Mouse (Mus musculus) ES-E14 (cell line): Measurements from ENCODE around the gene Dnaja1. TPM values are rescaled to one million over a fixed set of nuclear protein-coding genes. Genes with fewer than 3 reads are reported as not detected.

Source experiments
- DNase-seq: peaks from one replicate; pipeline ENCODE4 v3.0.0-alpha.2; 2013; ENCODE audit warnings: low read depth, low spot score
- H3K27ac ChIP-seq: 2 replicates; pipeline ENCODE4 v1.5.1; 2012; ENCODE audit warnings: low read depth, mild to moderate bottlenecking, low read length, moderate library complexity, mixed read lengths; ENCODE audit not compliant: poor library complexity, insufficient read depth, severe bottlenecking
- H3K36me3 ChIP-seq: 2 replicates; pipeline ENCODE4 v1.6.1; 2012; ENCODE audit warnings: mild to moderate bottlenecking, low read length, moderate library complexity, mixed read lengths; ENCODE audit not compliant: control insufficient read depth, poor library complexity, insufficient read depth, severe bottlenecking
- H3K4me1 ChIP-seq, 2 experiments: fragments of 150-350 bp in 1 of 2; sonication (generic) in 1 of 2; 2 replicates each; pipeline ENCODE4 v1.6.1; 2012; ENCODE audit warnings: low read length in 2 of 2, mild to moderate bottlenecking in 1 of 2, mixed read lengths in 1 of 2; ENCODE audit not compliant: control insufficient read depth in 2 of 2, insufficient read depth in 2 of 2, poor library complexity in 1 of 2
- H3K4me3 ChIP-seq, 2 experiments: fragments of 150-350 bp in 1 of 2; sonication (generic) in 1 of 2; 2 replicates each; pipeline ENCODE4 v1.5.1; 2012; ENCODE audit warnings: low read length in 2 of 2, low read depth in 1 of 2, mild to moderate bottlenecking in 1 of 2, mixed read lengths in 1 of 2; ENCODE audit not compliant: insufficient read depth in 1 of 2, poor library complexity in 1 of 2, severe bottlenecking in 1 of 2
- H3K9ac ChIP-seq: 2 replicates; pipeline ENCODE4 v1.6.1; 2012; ENCODE audit warnings: low read depth, mild to moderate bottlenecking, low read length, mixed read lengths; ENCODE audit not compliant: poor library complexity, insufficient read depth, severe bottlenecking
- H3K9me3 ChIP-seq: fragments of 150-350 bp; sonication (generic); 2 replicates; pipeline ENCODE4 v1.6.1; 2012; ENCODE audit warnings: low read depth, mild to moderate bottlenecking, low read length; ENCODE audit not compliant: control insufficient read depth, insufficient read depth
- CHD2 ChIP-seq: IDR thresholded peaks from 2 replicates; pipeline ENCODE4 v1.6.1; 2014; ENCODE audit warnings: mild to moderate bottlenecking, low read depth, low read length, inconsistent platforms
- HCFC1 ChIP-seq: IDR thresholded peaks from 2 replicates; pipeline ENCODE4 v1.6.1; 2012; ENCODE audit warnings: low read length, inconsistent platforms, borderline replicate concordance; ENCODE audit not compliant: insufficient read depth
- MAFK ChIP-seq: IDR thresholded peaks from 2 replicates; pipeline ENCODE4 v1.6.1; 2014; ENCODE audit warnings: mild to moderate bottlenecking, low read depth, low read length, inconsistent platforms; ENCODE audit not compliant: insufficient read depth
- ZC3H11A ChIP-seq: IDR thresholded peaks from 2 replicates; pipeline ENCODE4 v1.6.1; 2012; ENCODE audit warnings: low read depth, mild to moderate bottlenecking, inconsistent platforms, low read length, borderline replicate concordance
- ZNF384 ChIP-seq: IDR thresholded peaks from 2 replicates; pipeline ENCODE4 v1.6.1; 2012; ENCODE audit warnings: low read depth, low read length, inconsistent platforms
- in situ Hi-C, 2 experiments: fragments of 600-800 bp; cut with MboI; formaldehyde crosslinking; loops; one replicate each; pipeline ENCODE4 v1.15.1; 2025; ENCODE audit warnings: low sequenced_read_pairs in 2 of 2, inconsistent platforms in 1 of 2; ENCODE audit not compliant: unreplicated experiment in 2 of 2
- total RNA-seq: library from RNA; depleted of rRNA; stranded (reverse); fragments of 300-350 nt; gene quantifications from 2 replicates; pipeline ENCODE4 v1.2.3, GENCODE M21; 2012

The Dnaja1 gene
- total RNA-seq, 1 experiment: 139 TPM

GRCm38 (mm10) chr4:40703710-40704275, 18.2 kb upstream of the Dnaja1 start:
- Histone ChIP-seq H3K27ac (no peak overlapping the region), H3K4me1 (peaks cover 10 to 13% of the 10 kb centered on the region in 2 experiments; a peak in 3 of 4 replicates), H3K4me3 (peak overlapping the region in 1 of 2 experiments; percentile 96; a peak in 2 of 4 replicates), H3K9me3 (no peaks in the 10 kb centered on the region), H3K36me3 (no peaks in the 10 kb centered on the region), H3K9ac (no peak overlapping the region)
- TF ChIP-seq CHD2 (no peak), MAFK (no peak), ZNF384 (no peak), ZC3H11A (no peak), HCFC1 (no peak)
- DNase-seq: no peak
- in situ Hi-C loops: no loop called here

- Histone ChIP-seq H3K9ac (peak overlapping the region; percentile 61; the same call in 1 of the 2 replicates), H3K27ac (no peak overlapping the region), H3K9me3 (no peaks in the 10 kb centered on the region), H3K4me3 (peak overlapping the region; percentile 44 to 52; a peak in 2 of 4 replicates), H3K36me3 (no peaks in the 10 kb centered on the region), H3K4me1 (peaks cover 0 to 8% of the 10 kb centered on the region in 2 experiments; a peak in 2 of 4 replicates)
- in situ Hi-C loops: no loop called here
- TF ChIP-seq ZC3H11A (no peak), ZNF384 (no peak), CHD2 (no peak), HCFC1 (no peak), MAFK (no peak)
- no peak for DNase-seq
Measured at GRCm38 (mm10) chr4:40717141-40717540, 4.8 kb upstream of the Dnaja1 start.

- H3K36me3 ChIP-seq: peaks cover 10% of the 10 kb centered on the region
- no peak overlapping the region for H3K27ac ChIP-seq
- in situ Hi-C loops: no loop called here
- H3K4me1 ChIP-seq: peaks cover 3 to 7% of the 10 kb centered on the region in 2 experiments; a peak in 2 of 4 replicates
- H3K4me3 ChIP-seq: no peak overlapping the region
- TF ChIP-seq CHD2 (no peak), ZC3H11A (no peak), MAFK (no peak), ZNF384 (no peak), HCFC1 (no peak)
- H3K9ac ChIP-seq: no peak overlapping the region
- no peaks in the 10 kb centered on the region for H3K9me3 ChIP-seq
- no peak for DNase-seq
Measured at GRCm38 (mm10) chr4:40720910-40721309, 1.0 kb upstream of the Dnaja1 start.

GRCm38 (mm10) chr4:40722687-40723460, 924 bp downstream of the Dnaja1 start:
- in situ Hi-C loops: no loop called here
- Histone ChIP-seq H3K9me3 (no peaks in the 10 kb centered on the region), H3K4me3 (peak overlapping the region; percentile 85 to 91), H3K27ac (peak overlapping the region; percentile 81), H3K36me3 (peaks cover 13% of the 10 kb centered on the region), H3K9ac (peak overlapping the region; percentile 93), H3K4me1 (peaks cover 3 to 5% of the 10 kb centered on the region in 2 experiments; a peak in 2 of 4 replicates)
- DNase-seq: peak; percentile 40
- no peak for TF ChIP-seq ZNF384
- no peak for TF ChIP-seq ZC3H11A
- TF ChIP-seq CHD2: no peak
- TF ChIP-seq MAFK: no peak
- no peak for TF ChIP-seq HCFC1
